ENCODE assay signal across 27 mouse cellular contexts in genomic region chr11:98504926-98505325, GRCm38 (mm10). TPM values are rescaled to one million over a fixed set of nuclear protein-coding genes. Genes with fewer than 3 reads are reported as not detected.
A peak's percentile ranks its signal among the peaks of the same experiment; 100 is the strongest.
DNase-seq lines count a peak whose midpoint lies in the region; ATAC-seq and TF ChIP-seq lines count a peak whose summit lies in the region.
"Had no signal": no experiment of that assay in that cellular context is flagged by ENCODE, and none has a peak within 500 bp of the region (broad histone marks: within the 10 kb centered on the region; RNA-seq: fewer than 3 reads in every experiment).

No protein-coding gene starts in this region.

- intact Hi-C loops in heart, postnatal 10 days (cut with DNase I), result no loop called here

- no peak for TF ChIP-seq POLR2A in CH12.LX (IDR thresholded peaks at IDR 0.05; ENCODE audit: low read depth, low read length)

- no peak overlapping the region for H3K9ac ChIP-seq in CH12.LX (ENCODE audit: insufficient read depth, low read depth)
- H3K9ac ChIP-seq in hindbrain, embryonic 13.5 days, result no peak overlapping the region
- H3K9ac ChIP-seq: embryonic facial prominence, embryonic 13.5 days; embryonic facial prominence, embryonic 15.5 days; forebrain, embryonic 12.5 days had no signal

- H3K4me1 ChIP-seq in CH12.LX (ENCODE audit: control insufficient read depth in 1 of 2, insufficient read depth in 2 of 2), result peaks cover 2 to 47% of the 10 kb centered on the region in 2 experiments
- peaks cover 6% of the 10 kb centered on the region; the same call in 1 of the 2 replicates for H3K4me1 ChIP-seq in hindbrain, embryonic 13.5 days (replicated peaks)
- H3K4me1 ChIP-seq: embryonic facial prominence, embryonic 13.5 days; embryonic facial prominence, embryonic 15.5 days; forebrain, embryonic 10.5 days; forebrain, embryonic 12.5 days had no signal

- peaks cover 13% of the 10 kb centered on the region for H3K79me2 ChIP-seq in CH12.LX (replicated peaks; ENCODE audit: control insufficient read depth, extremely low read depth, insufficient read depth, poor library complexity, severe bottlenecking)

- H3K36me3 ChIP-seq in CH12.LX (replicated peaks in 1 of 2; ENCODE audit: control insufficient read depth in 1 of 2, insufficient read depth in 1 of 2, low read length in 1 of 2), result peaks cover 35 to 81% of the 10 kb centered on the region in 2 experiments
- no peaks in the 10 kb centered on the region for H3K36me3 ChIP-seq in hindbrain, embryonic 13.5 days
- H3K36me3 ChIP-seq: embryonic facial prominence, embryonic 13.5 days; embryonic facial prominence, embryonic 15.5 days; forebrain, embryonic 10.5 days; forebrain, embryonic 12.5 days had no signal

- no peaks in the 10 kb centered on the region for H3K27me3 ChIP-seq in CH12.LX (replicated peaks)
- no peaks in the 10 kb centered on the region for H3K27me3 ChIP-seq in hindbrain, embryonic 13.5 days
- H3K27me3 ChIP-seq: embryonic facial prominence, embryonic 15.5 days had no signal

- peak; percentile 95 for TF ChIP-seq EP300 in CH12.LX (IDR thresholded peaks at IDR 0.05; ENCODE audit: low read length)

- in situ Hi-C loops in CH12.LX (cut with MboI; ENCODE audit: low pct_ligation_motif_present, low pct_unique_long_range_greater_than_20kb, low sequenced_read_pairs), result no loop called here

- dilution Hi-C loops in CH12.LX (cut with MboI; ENCODE audit: extremely low pct_ligation_motif_present, extremely low pct_unique_long_range_greater_than_20kb, low sequenced_read_pairs), result no loop called here

- ATAC-seq in hindbrain, embryonic 13.5 days (ENCODE audit: low FRiP score), result no peak
- ATAC-seq: CD4-positive, CD25-positive, alpha-beta regulatory T cell, adult 4 months; forebrain, embryonic 14.5 days; forebrain, embryonic 16.5 days had no signal

- no peak overlapping the region for H3K27ac ChIP-seq in CH12.LX (ENCODE audit: insufficient read depth, low read depth)
- no peak overlapping the region for H3K27ac ChIP-seq in hindbrain, embryonic 13.5 days
- H3K27ac ChIP-seq: embryonic facial prominence, embryonic 13.5 days; embryonic facial prominence, embryonic 15.5 days; forebrain, embryonic 10.5 days; forebrain, embryonic 12.5 days had no signal

- H3K9me3 ChIP-seq in CH12.LX (replicated peaks; ENCODE audit: low read length), result peaks cover 4% of the 10 kb centered on the region
- H3K9me3 ChIP-seq in hindbrain, embryonic 13.5 days, result no peaks in the 10 kb centered on the region
- H3K9me3 ChIP-seq: embryonic facial prominence, embryonic 13.5 days; embryonic facial prominence, embryonic 15.5 days; forebrain, embryonic 10.5 days; forebrain, embryonic 12.5 days had no signal

- peak; percentile 36 for DNase-seq in heart, adult 11 months
- no peak for DNase-seq in heart, postnatal 10 days
- DNase-seq in A20 (ENCODE audit: low read depth, low spot score) (peak; percentile 41), CH12.LX (ENCODE audit: extremely low read depth) (peak; percentile 64)
- no peak for DNase-seq in thymus, postnatal 0 days (ENCODE audit: low spot score)
- DNase-seq: adrenal gland, adult 2 months; adrenal gland, postnatal 10 days; adrenal gland, postnatal 25 days; B cell, adult 2 months; cerebellum, adult 11 months; cerebellum, adult 18-20 months; cerebellum, adult 8-10 months; cerebellum, adult 9-11 months; cerebellum, postnatal 14 days; cerebellum, postnatal 36 days; embryo, embryonic 11 days had no signal

- H3K4me3 ChIP-seq in CH12.LX (replicated peaks in 1 of 3; ENCODE audit: low read depth in 2 of 3, low read length in 2 of 3, poor library complexity in 1 of 3), result no peak overlapping the region
- H3K4me3 ChIP-seq in hindbrain, embryonic 13.5 days, result no peak overlapping the region
- H3K4me3 ChIP-seq: embryonic facial prominence, embryonic 13.5 days; embryonic facial prominence, embryonic 15.5 days; erythroblast, embryonic 14.5 days; forebrain, embryonic 10.5 days; forebrain, embryonic 12.5 days had no signal

- no peak overlapping the region for H3K4me2 ChIP-seq in CH12.LX (ENCODE audit: insufficient read depth, low read depth, poor library complexity, severe bottlenecking)
- H3K4me2 ChIP-seq in hindbrain, embryonic 13.5 days, result no peak overlapping the region
- H3K4me2 ChIP-seq: embryonic facial prominence, embryonic 13.5 days; embryonic facial prominence, embryonic 15.5 days; forebrain, embryonic 12.5 days had no signal

- TF ChIP-seq RAD21 in CH12.LX (IDR thresholded peaks at IDR 0.05; ENCODE audit: low read depth, low read length), result peak; percentile 45

- 76% methylated on average over 3 of the region's 3 CpGs for WGBS in hindbrain, embryonic 13.5 days

- TF ChIP-seq CTCF in CH12.LX (conservative IDR thresholded peaks at IDR 0.05 in 1 of 2, IDR thresholded peaks at IDR 0.05 in 1 of 2; ENCODE audit: low read depth in 2 of 2, low read length in 2 of 2), result peak in 1 of 2 experiments; percentile 42; a peak in 2 of 4 replicates

TF ChIP-seq in CH12.LX, 34 proteins besides CTCF, POLR2A, EP300 and RAD21 (continues in another document):
- TF ChIP-seq USF1 (IDR thresholded peaks at IDR 0.05; ENCODE audit: low read depth, low read length) (peak; percentile 73), BHLHE40 (IDR thresholded peaks at IDR 0.05; ENCODE audit: low read depth, low read length) (peak; percentile 90), JUND (conservative IDR thresholded peaks at IDR 0.05; ENCODE audit: low read depth, low read length) (peak; percentile 96), MYC (IDR thresholded peaks at IDR 0.05; ENCODE audit: low read depth, low read length) (peak; percentile 92), PAX5 (IDR thresholded peaks at IDR 0.05; ENCODE audit: low read length) (no peak), GABPA (IDR thresholded peaks at IDR 0.05; ENCODE audit: insufficient replicate concordance, low read depth, low read length) (no peak), ZC3H11A (IDR thresholded peaks at IDR 0.05; ENCODE audit: low read depth, low read length) (no peak), SMC3 (IDR thresholded peaks at IDR 0.05; ENCODE audit: low read depth, low read length) (peak; percentile 41), KAT2A (IDR thresholded peaks at IDR 0.05; ENCODE audit: insufficient replicate concordance, low read length) (0 out of 2 replicates have a peak, but pooled peaks have one; percentile 36), POLR2AphosphoS2 (IDR thresholded peaks at IDR 0.05; ENCODE audit: low read depth, low read length) (0 out of 2 replicates have a peak, but pooled peaks have one; percentile 32), ZNF384 (IDR thresholded peaks at IDR 0.05; ENCODE audit: low read depth, low read length) (0 out of 2 replicates have a peak, but pooled peaks have one; percentile 30), RCOR1 (conservative IDR thresholded peaks at IDR 0.05; ENCODE audit: low read depth, low read length) (peak; percentile 92), JUN (IDR thresholded peaks at IDR 0.05; ENCODE audit: insufficient read depth, low read depth, low read length) (peak; percentile 94), ELF1 (IDR thresholded peaks at IDR 0.05; ENCODE audit: low read depth, low read length) (peak; percentile 22; the same call in 1 of the 2 replicates), NRF1 (IDR thresholded peaks at IDR 0.05; ENCODE audit: low read depth, low read length) (0 out of 2 replicates have a peak, but pooled peaks have one; percentile 18), MAX (IDR thresholded peaks at IDR 0.05; ENCODE audit: low read length) (peak; percentile 85), TCF12 (IDR thresholded peaks at IDR 0.05; ENCODE audit: low read depth, low read length) (peak; percentile 91), UBTF (IDR thresholded peaks at IDR 0.05; ENCODE audit: low read depth, low read length) (no peak), ZKSCAN1 (IDR thresholded peaks at IDR 0.05; ENCODE audit: borderline replicate concordance, low read depth, low read length) (no peak; the same call in 1 of the 2 replicates), MXI1 (IDR thresholded peaks at IDR 0.05; ENCODE audit: low read depth, low read length) (peak; percentile 49; the same call in 1 of the 2 replicates), USF2 (conservative IDR thresholded peaks at IDR 0.05; ENCODE audit: low read depth, low read length) (peak; percentile 73), ZMIZ1 (IDR thresholded peaks at IDR 0.05; ENCODE audit: low read depth, low read length) (0 out of 2 replicates have a peak, but pooled peaks have one; percentile 45), MAZ (IDR thresholded peaks at IDR 0.05; ENCODE audit: low read depth, low read length) (peak; percentile 49; the same call in 1 of the 2 replicates), NELFE (IDR thresholded peaks at IDR 0.05; ENCODE audit: low read depth, low read length) (no peak), CHD1 (IDR thresholded peaks at IDR 0.05; ENCODE audit: low read depth, low read length) (peak; percentile 81; the same call in 1 of the 2 replicates), IRF4 (IDR thresholded peaks at IDR 0.05; ENCODE audit: low read depth, low read length) (peak; percentile 97), HCFC1 (IDR thresholded peaks at IDR 0.05; ENCODE audit: low read depth, low read length) (0 out of 2 replicates have a peak, but pooled peaks have one; percentile 36), SIN3A (IDR thresholded peaks at IDR 0.05; ENCODE audit: low read length) (peak; percentile 90)

RNA-seq across cellular contexts. Expression of gene Ikzf3, which starts 40.9 kb away (rescaled TPM):
- under 1 TPM; 0.84 to 0.98 TPM for total RNA-seq in heart, postnatal 10 days (2021)
- 110 and 124 TPM in 2 replicates for total RNA-seq in CH12.LX (2012; rRNA removed)
- total RNA-seq in CH12.LX (2014; rRNA removed), result 118 and 130 TPM in 2 replicates
- polyA plus RNA-seq in CH12.LX (2012; ENCODE audit: insufficient read length, low read depth), result 238 and 243 TPM in 2 replicates
- 42.6 and 59.5 TPM in 2 replicates for polyA plus RNA-seq in thymus, postnatal 0 days (2015; fragmentation: Nextera tagmentation; extraction: Ambion mirVana)
- 0.21 and 0.35 TPM in 2 replicates for polyA plus RNA-seq in hindbrain, embryonic 13.5 days (2015; fragmentation: Nextera tagmentation; extraction: Ambion mirVana)
- total RNA-seq: common myeloid progenitor, adult 5-6 weeks had no signal
- polyA plus RNA-seq: erythroblast, embryonic 14.5 days; forebrain, embryonic 14.5 days; forebrain, embryonic 16.5 days had no signal

RNA-seq across cellular contexts. Expression of gene Zpbp2, which starts 46.0 kb away (rescaled TPM):
- total RNA-seq in heart, postnatal 10 days (2021), result not detected
- 3.1 and 3.9 TPM in 2 replicates for total RNA-seq in CH12.LX (2012; rRNA removed)
- 3.2 and 5.0 TPM in 2 replicates for total RNA-seq in CH12.LX (2014; rRNA removed)
- polyA plus RNA-seq in CH12.LX (2012; ENCODE audit: insufficient read length, low read depth), result 3.0 and 3.7 TPM in 2 replicates
- 2.3 and 2.4 TPM in 2 replicates for polyA plus RNA-seq in thymus, postnatal 0 days (2015; fragmentation: Nextera tagmentation; extraction: Ambion mirVana)
- 0.14 TPM in 1 of 2 replicates, not detected in the other for polyA plus RNA-seq in hindbrain, embryonic 13.5 days (2015; fragmentation: Nextera tagmentation; extraction: Ambion mirVana)
- polyA plus RNA-seq: embryonic facial prominence, embryonic 13.5 days; forebrain, embryonic 12.5 days; forebrain, embryonic 14.5 days; forebrain, embryonic 16.5 days had no signal

RNA-seq across cellular contexts. Expression of gene Grb7, which starts 58.7 kb away (rescaled TPM):
- total RNA-seq in heart, postnatal 10 days (2021), result not detected
- total RNA-seq in CH12.LX (2012; rRNA removed) (8.0 and 13.3 TPM in 2 replicates), CH12.LX (2014; rRNA removed) (3.0 and 4.5 TPM in 2 replicates)
- 9.9 and 11.5 TPM in 2 replicates for polyA plus RNA-seq in CH12.LX (2012; ENCODE audit: insufficient read length, low read depth)
- polyA plus RNA-seq in thymus, postnatal 0 days (2015; fragmentation: Nextera tagmentation; extraction: Ambion mirVana), result 3.7 and 4.5 TPM in 2 replicates
- polyA plus RNA-seq in hindbrain, embryonic 13.5 days (2015; fragmentation: Nextera tagmentation; extraction: Ambion mirVana), result 0.22 and 0.36 TPM in 2 replicates
- total RNA-seq: adrenal gland, postnatal 25 days; common myeloid progenitor, adult 5-6 weeks; MEL had no signal

Comparison
In these comparisons a context has a peak if more than half of its experiments do, and no peak if none do; other contexts are left out.
1. DNase-seq: peak in heart, adult 11 months (single experiment), A20 (single experiment) and CH12.LX (single experiment); none in heart, postnatal 10 days (0 of 2) and thymus, postnatal 0 days (single experiment).
2. RNA of gene Ikzf3, which starts 40.9 kb away (polyA plus RNA-seq): 238 to 243 TPM in CH12.LX and 42.6 to 59.5 TPM in thymus, postnatal 0 days; 0.21 to 0.35 TPM in hindbrain, embryonic 13.5 days; every median in the first group is over 10 times any median in the second.